Mouse (Mus musculus): Measurements from ENCODE around the gene Vipas39. TPM values are rescaled to one million over a fixed set of nuclear protein-coding genes. Genes with fewer than 3 reads are reported as not detected.
"Not testable (repeated sequence)": the region's sequence is repeated elsewhere in the genome, so short reads cannot be mapped to it uniquely, and the experiment has no call there.

The Vipas39 gene
- total RNA-seq, 4 experiments from 2014 or later = 34.6 to 53.1 (median 43.5) TPM

- DNase-seq = no peak
Observed at GRCm38 (mm10) chr12:87266827-87267603, 959 bp upstream of the Vipas39 start.

GRCm38 (mm10) chr12:87265444-87265843 lies 612 bp downstream of the Vipas39 start:
- DNase-seq = no peak

GRCm38 (mm10) chr12:87260562-87260961 lies 5.5 kb downstream of the Vipas39 start:
- DNase-seq = no peak

- no peak for DNase-seq
Observed at GRCm38 (mm10) chr12:87256629-87257028, 9.4 kb downstream of the Vipas39 start.

GRCm38 (mm10) chr12:87253878-87254277 lies 12.2 kb downstream of the Vipas39 start:
- no peak for DNase-seq

- no peak for DNase-seq
Observed at GRCm38 (mm10) chr12:87250161-87250560, 15.9 kb downstream of the Vipas39 start.

GRCm38 (mm10) chr12:87238632-87239031 lies 27.4 kb downstream of the Vipas39 start, which contains the start of gene Noxred1:
Gene Noxred1 (minus strand): TSS chr12:87238732.
- no peak for DNase-seq

GRCm38 (mm10) chr12:87236882-87237483 lies 29.1 kb downstream of the Vipas39 start:
- DNase-seq = no peak

GRCm38 (mm10) chr12:87230379-87230895 lies 35.6 kb downstream of the Vipas39 start:
- DNase-seq = no peak

GRCm38 (mm10) chr12:87229633-87230032 lies 36.4 kb downstream of the Vipas39 start:
- DNase-seq = no peak

- DNase-seq = no peak
Observed at GRCm38 (mm10) chr12:87226801-87227200, 39.3 kb downstream of the Vipas39 start.

GRCm38 (mm10) chr12:87224950-87225349 lies 41.1 kb downstream of the Vipas39 start:
- DNase-seq = no peak

- no peak for DNase-seq
Observed at GRCm38 (mm10) chr12:87219362-87219761, 46.7 kb downstream of the Vipas39 start.

- no peak for DNase-seq
Observed at GRCm38 (mm10) chr12:87217596-87217995, 48.5 kb downstream of the Vipas39 start.

- no peak for DNase-seq
Observed at GRCm38 (mm10) chr12:87216053-87216452, 50.0 kb downstream of the Vipas39 start.

GRCm38 (mm10) chr12:87212844-87213606 lies 53.0 kb downstream of the Vipas39 start:
- DNase-seq = no peak

GRCm38 (mm10) chr12:87205789-87206188 lies 60.3 kb downstream of the Vipas39 start:
- DNase-seq = not testable (repeated sequence)

GRCm38 (mm10) chr12:87201694-87202093 lies 64.4 kb downstream of the Vipas39 start:
- no peak for DNase-seq

GRCm38 (mm10) chr12:87199973-87200586 lies 66.0 kb downstream of the Vipas39 start, which contains the start of gene Tmed8:
Gene Tmed8 (minus strand): TSS chr12:87200454.
- DNase-seq = peak; percentile 74

GRCm38 (mm10) chr12:87199206-87199972 lies 66.7 kb downstream of the Vipas39 start, which contains the start of gene Samd15:
Gene Samd15 (plus strand): TSS chr12:87199723.
- peak; percentile 36 for DNase-seq

GRCm38 (mm10) chr12:87198792-87199191 lies 67.3 kb downstream of the Vipas39 start:
- no peak for DNase-seq

Measured in adrenal gland, adult 8-10 months (tissue).